Mouse (Mus musculus): ENCODE results near the gene Agps. TPM values are rescaled to one million over a fixed set of nuclear protein-coding genes. Genes with fewer than 3 reads are reported as not detected.

Agps gene
- polyA plus RNA-seq (2012; rRNA removed): 14.6 and 16.1 TPM in 2 replicates

DNA sequence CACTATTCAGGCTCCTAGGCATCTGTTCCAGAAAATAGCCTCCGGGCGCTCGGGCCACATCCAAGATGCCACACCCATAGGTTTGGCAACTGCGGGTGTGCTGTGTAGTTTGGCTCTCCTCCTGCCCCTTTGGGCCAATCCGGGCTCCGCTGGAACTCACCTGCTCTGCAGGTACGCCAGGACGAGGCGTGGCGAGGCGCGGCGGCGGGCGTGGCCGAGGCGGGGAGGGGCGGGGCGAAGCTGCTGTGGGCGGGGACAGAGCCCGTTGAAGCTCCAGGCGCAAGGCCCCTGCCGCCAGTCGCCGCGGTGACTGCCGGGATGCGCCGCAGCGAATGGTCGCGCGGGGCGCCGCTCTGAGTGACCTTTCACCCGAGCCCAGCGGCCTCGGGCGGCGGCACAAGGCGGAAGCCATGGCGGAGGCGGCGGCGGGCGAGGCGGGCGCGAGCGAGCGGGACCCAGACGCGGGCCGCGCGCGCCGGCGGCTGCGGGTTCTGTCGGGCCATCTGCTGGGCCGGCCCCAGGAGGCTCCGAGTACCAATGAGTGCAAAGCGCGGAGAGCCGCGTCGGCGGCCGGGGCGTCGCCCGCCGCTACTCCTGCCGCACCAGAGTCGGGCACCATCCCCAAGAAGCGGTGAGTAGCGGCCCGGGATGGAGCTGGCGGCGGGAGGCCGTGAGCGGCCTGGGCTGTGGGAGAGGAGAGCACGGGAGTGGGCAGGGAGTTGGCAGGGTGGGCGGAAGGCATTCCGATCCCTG lies at the start of gene Agps:
Agps (plus strand) TSS at position 297 of the 753 bp plus-strand sequence.
- Histone ChIP-seq H3K27ac (ENCODE audit: insufficient read depth, low read length) (peak within 1 kb of the TSS; percentile 10), H3K4me3 (replicated peaks; ENCODE audit: insufficient read depth, low read depth, low read length) (peak within 1 kb of the TSS; percentile 68), H3K4me1 (ENCODE audit: control insufficient read depth, insufficient read depth, low read length) (no peaks in the 10 kb centered on the region; the same call in 1 of the 2 replicates), H3K27me3 (ENCODE audit: control insufficient read depth, insufficient read depth, low read length) (no peaks in the 10 kb centered on the region)
- peak; percentile 90 for DNase-seq
- TF ChIP-seq POLR2A (IDR thresholded peaks at IDR 0.05; ENCODE audit: borderline replicate concordance, insufficient read depth, low read length) (peak; percentile 46; the same call in 1 of the 2 replicates), CTCF (IDR thresholded peaks at IDR 0.05; ENCODE audit: borderline replicate concordance, insufficient read depth, low read depth, low read length) (no peak)
- 1% methylated on average over 83 of the region's 86 CpGs for WGBS

DNA sequence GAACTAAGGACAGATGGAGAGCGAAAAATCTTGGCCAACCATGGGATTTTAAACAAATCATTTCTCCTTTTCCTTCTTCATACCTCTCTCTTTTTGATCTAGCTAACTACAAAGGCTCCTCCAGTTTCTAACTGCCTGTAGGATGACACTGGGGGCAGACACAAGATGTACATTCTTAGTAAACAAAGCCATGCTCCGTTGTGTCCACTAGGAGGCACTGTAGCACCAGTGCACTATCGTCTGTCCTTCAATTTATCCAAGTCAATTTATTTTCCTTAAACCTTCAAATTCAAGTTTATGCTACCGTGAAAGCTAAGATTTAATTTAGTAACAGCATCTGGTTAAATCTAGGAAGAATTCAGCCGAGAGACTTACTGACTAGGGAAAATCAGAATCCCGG lies 45.9 kb upstream of the Agps start:
- Histone ChIP-seq H3K4me3 (replicated peaks; ENCODE audit: insufficient read depth, low read depth, low read length) (no peak overlapping the region), H3K4me1 (ENCODE audit: control insufficient read depth, insufficient read depth, low read length) (no peaks in the 10 kb centered on the region), H3K27me3 (ENCODE audit: control insufficient read depth, insufficient read depth, low read length) (no peaks in the 10 kb centered on the region), H3K27ac (ENCODE audit: insufficient read depth, low read length) (no peak overlapping the region)
- no peak for DNase-seq
- WGBS: 19% methylated on average over 6 of the region's 6 CpGs
- TF ChIP-seq CTCF (IDR thresholded peaks at IDR 0.05; ENCODE audit: borderline replicate concordance, insufficient read depth, low read depth, low read length) (peak; percentile 43; the same call in 1 of the 2 replicates), POLR2A (IDR thresholded peaks at IDR 0.05; ENCODE audit: borderline replicate concordance, insufficient read depth, low read length) (no peak)

DNA sequence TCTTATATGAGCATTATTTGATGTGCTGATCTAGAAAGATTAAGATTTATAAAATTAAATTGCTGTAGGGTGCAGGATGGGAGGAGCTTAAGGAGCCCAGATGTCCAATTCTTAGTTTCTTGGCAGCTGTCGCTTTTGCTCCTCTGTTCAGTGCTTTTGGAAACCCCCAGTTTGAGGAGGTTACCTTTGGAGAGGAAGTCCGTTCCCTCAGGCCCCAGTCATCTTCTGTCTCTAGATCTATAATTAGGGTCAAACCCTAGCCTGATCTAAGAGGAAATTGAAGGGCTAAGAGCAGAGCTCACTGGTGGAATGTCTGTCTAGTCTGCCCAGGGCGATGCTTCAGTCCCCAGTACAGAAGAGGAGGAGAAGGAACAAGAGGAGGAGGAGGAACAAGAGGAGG lies 43.5 kb upstream of the Agps start:
- Histone ChIP-seq H3K4me1 (ENCODE audit: control insufficient read depth, insufficient read depth, low read length) (no peaks in the 10 kb centered on the region), H3K27me3 (ENCODE audit: control insufficient read depth, insufficient read depth, low read length) (no peaks in the 10 kb centered on the region), H3K27ac (ENCODE audit: insufficient read depth, low read length) (no peak overlapping the region), H3K4me3 (replicated peaks; ENCODE audit: insufficient read depth, low read depth, low read length) (no peak overlapping the region)
- 61% methylated on average over 3 of the region's 3 CpGs for WGBS
- TF ChIP-seq POLR2A (IDR thresholded peaks at IDR 0.05; ENCODE audit: borderline replicate concordance, insufficient read depth, low read length) (no peak), CTCF (IDR thresholded peaks at IDR 0.05; ENCODE audit: borderline replicate concordance, insufficient read depth, low read depth, low read length) (no peak)
- DNase-seq: no peak

DNA sequence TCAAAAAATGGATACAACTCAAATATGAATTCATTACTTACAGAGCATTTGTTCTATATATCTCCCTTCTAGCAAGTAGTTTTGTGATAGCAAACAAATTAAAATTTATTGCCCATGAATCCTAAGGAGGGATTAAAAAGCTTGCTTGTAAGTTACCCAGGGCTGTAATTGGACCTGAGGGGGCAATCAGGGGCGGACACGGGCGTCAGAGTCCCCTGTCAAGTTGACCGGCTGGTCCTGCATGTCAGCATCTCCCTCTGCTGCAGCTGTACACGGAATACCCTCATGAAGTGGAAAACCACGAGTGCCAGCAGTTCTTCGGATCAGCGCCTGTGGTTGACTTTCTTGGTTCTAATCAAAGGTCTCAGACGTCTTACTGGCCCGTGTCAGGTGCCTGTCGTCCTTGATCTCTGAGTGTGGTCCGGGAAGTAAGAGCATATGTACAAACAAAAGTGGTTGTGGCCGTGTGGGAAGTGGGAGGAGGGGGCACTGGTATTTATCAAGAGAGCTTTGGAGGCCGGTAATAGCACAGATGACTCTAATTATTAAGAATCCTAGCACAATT lies 41.9 kb upstream of the Agps start:
- DNase-seq: no peak
- WGBS: 59% methylated on average over 14 of the region's 14 CpGs
- no peak overlapping the region for H3K27ac ChIP-seq (ENCODE audit: insufficient read depth, low read length)
- TF ChIP-seq CTCF (IDR thresholded peaks at IDR 0.05; ENCODE audit: borderline replicate concordance, insufficient read depth, low read depth, low read length): no peak
- no peak for TF ChIP-seq POLR2A (IDR thresholded peaks at IDR 0.05; ENCODE audit: borderline replicate concordance, insufficient read depth, low read length)
- H3K27me3 ChIP-seq (ENCODE audit: control insufficient read depth, insufficient read depth, low read length): no peaks in the 10 kb centered on the region
- no peak overlapping the region for H3K4me3 ChIP-seq (replicated peaks; ENCODE audit: insufficient read depth, low read depth, low read length)
- H3K4me1 ChIP-seq (ENCODE audit: control insufficient read depth, insufficient read depth, low read length): no peaks in the 10 kb centered on the region

DNA sequence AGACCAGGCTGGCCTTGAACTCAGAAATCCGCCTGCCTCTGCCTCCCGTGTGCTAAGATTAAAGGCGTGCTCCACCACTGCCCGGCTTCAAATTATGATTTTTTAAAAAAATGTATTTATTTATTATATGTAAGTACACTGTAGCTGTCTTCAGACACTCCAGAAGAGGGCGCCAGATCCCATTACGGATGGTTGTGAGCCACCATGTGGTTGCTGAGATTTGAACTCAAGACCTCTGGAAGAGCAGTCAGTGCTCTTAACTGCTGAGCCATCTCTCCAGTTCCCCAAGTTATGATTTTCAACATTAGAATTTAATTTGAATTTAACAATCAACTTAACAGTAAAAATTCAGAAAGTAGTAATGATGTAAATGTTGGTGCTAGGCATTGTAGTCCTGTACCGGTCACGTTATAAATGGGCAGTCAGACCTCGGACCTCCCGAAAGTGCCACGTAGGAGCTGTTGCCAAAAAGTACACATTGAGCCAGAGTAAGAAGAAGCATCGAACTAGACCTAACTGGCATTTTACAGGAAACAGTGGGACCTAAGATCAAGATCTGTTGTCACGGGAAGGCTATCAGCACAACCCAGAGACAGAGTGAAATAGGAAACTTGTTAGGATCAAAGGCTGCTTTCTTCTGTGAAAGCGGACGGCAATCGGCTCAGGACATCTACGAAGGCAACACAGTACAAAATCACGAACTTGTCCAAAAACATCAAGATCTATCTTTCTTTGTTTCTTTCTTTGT lies 40.2 kb upstream of the Agps start:
- H3K27ac ChIP-seq (ENCODE audit: insufficient read depth, low read length): no peak overlapping the region
- TF ChIP-seq CTCF (IDR thresholded peaks at IDR 0.05; ENCODE audit: borderline replicate concordance, insufficient read depth, low read depth, low read length): no peak
- no peak for TF ChIP-seq POLR2A (IDR thresholded peaks at IDR 0.05; ENCODE audit: borderline replicate concordance, insufficient read depth, low read length)
- DNase-seq: no peak
- no peak overlapping the region for H3K4me3 ChIP-seq (replicated peaks; ENCODE audit: insufficient read depth, low read depth, low read length)
- H3K27me3 ChIP-seq (ENCODE audit: control insufficient read depth, insufficient read depth, low read length): no peaks in the 10 kb centered on the region
- WGBS: 89% methylated on average over 18 of the region's 18 CpGs
- H3K4me1 ChIP-seq (ENCODE audit: control insufficient read depth, insufficient read depth, low read length): no peaks in the 10 kb centered on the region

DNA sequence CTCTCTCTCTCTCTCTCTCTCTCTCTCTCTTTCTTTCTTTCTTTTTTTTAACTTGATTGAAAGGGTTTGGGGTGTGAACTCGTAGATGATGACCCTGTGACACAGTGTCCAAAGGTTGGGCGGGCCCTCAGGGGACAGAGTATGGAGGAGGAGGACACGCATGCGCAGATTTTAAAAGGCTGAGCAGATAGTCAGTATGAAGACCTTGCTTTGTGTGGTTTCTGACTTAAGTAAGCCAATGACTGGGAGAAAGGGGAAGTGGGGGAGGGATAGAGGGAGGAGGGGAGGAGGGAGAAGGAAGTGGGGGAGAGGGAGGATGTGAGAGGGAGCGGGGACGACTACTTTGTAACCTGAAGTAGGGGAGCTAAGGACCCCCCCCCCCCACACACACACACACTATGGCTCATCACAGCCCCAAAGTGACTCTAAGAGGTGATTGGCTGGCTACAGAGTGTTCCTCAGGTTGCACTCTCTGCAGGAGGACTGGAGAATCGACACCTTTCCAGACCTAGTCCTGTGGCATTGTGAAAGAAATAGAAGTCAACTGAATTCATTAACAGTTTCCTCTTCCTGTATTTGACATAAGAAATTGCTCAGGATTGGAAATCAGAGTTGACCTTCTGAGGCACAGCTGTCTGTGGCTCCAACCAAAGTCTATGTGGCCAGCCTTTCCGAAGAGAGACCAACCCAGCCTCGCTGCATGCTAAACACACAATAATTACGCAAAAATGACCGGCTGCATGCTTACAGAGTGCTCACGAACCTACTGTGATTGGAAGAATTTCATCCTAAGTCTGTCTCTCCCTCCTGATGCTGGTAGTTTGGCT lies 39.4 kb upstream of the Agps start:
- DNase-seq: no peak
- TF ChIP-seq POLR2A (IDR thresholded peaks at IDR 0.05; ENCODE audit: borderline replicate concordance, insufficient read depth, low read length) (no peak), CTCF (IDR thresholded peaks at IDR 0.05; ENCODE audit: borderline replicate concordance, insufficient read depth, low read depth, low read length) (no peak)
- no peaks in the 10 kb centered on the region for H3K27me3 ChIP-seq (ENCODE audit: control insufficient read depth, insufficient read depth, low read length)
- H3K27ac ChIP-seq (ENCODE audit: insufficient read depth, low read length): no peak overlapping the region
- H3K4me1 ChIP-seq (ENCODE audit: control insufficient read depth, insufficient read depth, low read length): no peaks in the 10 kb centered on the region
- WGBS: 73% methylated on average over 12 of the region's 12 CpGs
- no peak overlapping the region for H3K4me3 ChIP-seq (replicated peaks; ENCODE audit: insufficient read depth, low read depth, low read length)

GRCm38 (mm10) chr2:75796181-75796580 lies 35.8 kb upstream of the Agps start:
- no peak for DNase-seq
- WGBS: 89% methylated on average over 2 of the region's 2 CpGs
- H3K4me1 ChIP-seq (ENCODE audit: control insufficient read depth, insufficient read depth, low read length): no peaks in the 10 kb centered on the region
- no peak for TF ChIP-seq CTCF (IDR thresholded peaks at IDR 0.05; ENCODE audit: borderline replicate concordance, insufficient read depth, low read depth, low read length)
- no peak for TF ChIP-seq POLR2A (IDR thresholded peaks at IDR 0.05; ENCODE audit: borderline replicate concordance, insufficient read depth, low read length)
- no peak overlapping the region for H3K27ac ChIP-seq (ENCODE audit: insufficient read depth, low read length)
- no peaks in the 10 kb centered on the region for H3K27me3 ChIP-seq (ENCODE audit: control insufficient read depth, insufficient read depth, low read length)
- H3K4me3 ChIP-seq (replicated peaks; ENCODE audit: insufficient read depth, low read depth, low read length): no peak overlapping the region

Data from cerebellum, adult 2 months (tissue).